Mouse (Mus musculus): ENCODE measurements around the gene Kiz. TPM values are rescaled to one million over a fixed set of nuclear protein-coding genes. Genes with fewer than 3 reads are reported as not detected.

The Kiz gene
- polyA plus RNA-seq (2014; fragmentation: Nextera tagmentation; extraction: Ambion mirVana), result 27.8 and 33.8 TPM in 2 replicates

DNA sequence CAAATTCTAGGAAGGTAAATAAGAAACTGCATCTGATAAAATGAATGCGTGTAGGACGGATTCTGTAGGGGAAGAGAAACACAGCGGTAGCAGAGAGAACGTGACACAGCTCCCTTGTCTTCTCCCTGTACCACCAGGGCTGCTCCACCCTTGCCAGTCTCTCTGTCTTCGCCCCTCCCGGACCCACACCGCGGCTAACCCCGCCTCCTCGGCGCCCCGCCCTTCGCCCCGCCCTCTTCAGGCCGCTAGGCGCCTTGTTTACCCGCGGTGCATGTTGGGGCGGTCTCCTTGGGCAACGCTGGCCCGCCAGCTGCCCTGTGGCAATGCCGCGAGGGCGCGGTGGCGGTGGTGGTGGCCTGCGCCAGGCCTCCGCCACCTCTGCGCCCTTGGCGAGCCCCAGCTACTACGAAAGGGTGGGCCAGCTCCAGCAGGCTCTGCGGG lies at the start of gene Kiz:
Gene Kiz, plus strand, starts transcription at position 266 of the 441 bp plus-strand sequence.
- DNase-seq (ENCODE audit: low spot score) (peak; percentile 97), ATAC-seq (ENCODE audit: low FRiP score) (peak; percentile 99)
- no peaks in the 10 kb centered on the region for H3K4me1 ChIP-seq (replicated peaks; ENCODE audit: control insufficient read depth, insufficient read depth, low read length)
- peak within 1 kb of the TSS; percentile 83 for H3K4me2 ChIP-seq (replicated peaks; ENCODE audit: low read depth, low read length)
- WGBS, result 0% methylated on average over 32 of the region's 32 CpGs
- H3K27me3 ChIP-seq (ENCODE audit: control insufficient read depth, insufficient read depth, low read length), result no peaks in the 10 kb centered on the region
- H3K27ac ChIP-seq (ENCODE audit: low read depth, low read length), result peak within 1 kb of the TSS; percentile 66
- peak within 1 kb of the TSS; percentile 67 for H3K4me3 ChIP-seq (ENCODE audit: low read depth, low read length)
- no peaks in the 10 kb centered on the region for H3K9me3 ChIP-seq (ENCODE audit: control insufficient read depth, low read length)
- H3K36me3 ChIP-seq (ENCODE audit: control insufficient read depth, insufficient read depth, low read length), result no peaks in the 10 kb centered on the region
- H3K9ac ChIP-seq (ENCODE audit: low read depth, low read length), result peak within 1 kb of the TSS; percentile 70

DNA sequence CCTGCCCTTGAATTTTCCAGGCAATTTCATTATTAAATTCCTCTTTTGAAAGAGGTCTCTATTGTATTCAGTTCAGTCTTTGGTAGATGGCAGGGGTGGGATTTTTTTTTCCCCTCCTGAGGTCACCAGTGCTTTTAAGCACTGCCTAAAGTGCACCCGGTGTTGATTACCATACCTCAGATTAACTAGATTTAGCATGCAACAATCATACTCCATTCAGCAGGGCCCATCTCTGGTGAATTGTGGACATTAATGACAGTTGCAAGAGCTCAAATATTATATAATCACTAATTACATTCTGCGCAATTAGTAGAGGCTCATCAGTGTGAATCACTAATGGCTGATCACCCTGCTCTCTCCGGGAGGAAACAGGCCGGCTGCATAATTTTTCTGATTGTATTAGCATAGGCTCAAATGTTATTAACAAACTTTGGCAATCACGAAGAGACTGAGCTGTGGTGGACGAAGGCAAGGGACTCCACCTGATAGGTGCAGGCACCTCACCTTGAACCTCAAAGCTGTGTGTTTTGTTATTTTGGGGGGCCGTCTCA lies 45.9 kb upstream of the Kiz start:
- ATAC-seq (ENCODE audit: low FRiP score), result no peak
- Histone ChIP-seq H3K27ac (ENCODE audit: low read depth, low read length) (no peak overlapping the region), H3K4me3 (ENCODE audit: low read depth, low read length) (no peak overlapping the region), H3K4me2 (replicated peaks; ENCODE audit: low read depth, low read length) (no peak overlapping the region), H3K9me3 (ENCODE audit: control insufficient read depth, low read length) (no peaks in the 10 kb centered on the region), H3K4me1 (replicated peaks; ENCODE audit: control insufficient read depth, insufficient read depth, low read length) (no peaks in the 10 kb centered on the region), H3K36me3 (ENCODE audit: control insufficient read depth, insufficient read depth, low read length) (no peaks in the 10 kb centered on the region), H3K27me3 (ENCODE audit: control insufficient read depth, insufficient read depth, low read length) (no peaks in the 10 kb centered on the region), H3K9ac (ENCODE audit: low read depth, low read length) (no peak overlapping the region)
- no peak for DNase-seq (ENCODE audit: low spot score)
- WGBS, result 86% methylated on average over 7 of the region's 7 CpGs

DNA sequence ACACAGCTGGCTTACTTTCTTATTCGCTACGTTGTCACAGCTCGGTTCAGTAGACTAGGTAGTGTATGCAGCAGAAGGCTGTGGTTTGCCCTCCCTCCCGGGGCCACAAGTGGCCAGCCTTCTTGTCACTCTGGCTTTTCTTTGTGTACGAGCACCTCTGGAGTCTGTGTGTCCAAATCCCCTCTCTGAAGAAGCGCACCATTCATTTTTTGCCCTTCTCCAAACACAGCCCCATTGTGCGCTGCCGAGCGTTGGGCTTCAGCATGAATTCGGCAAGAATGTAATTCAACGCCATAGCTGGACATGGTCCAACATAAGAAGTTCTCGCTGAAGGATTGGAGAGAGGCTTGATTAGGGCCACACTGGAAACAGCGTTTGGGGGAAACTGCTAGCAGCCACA lies 45.0 kb upstream of the Kiz start:
- Histone ChIP-seq H3K4me3 (ENCODE audit: low read depth, low read length) (no peak overlapping the region), H3K27ac (ENCODE audit: low read depth, low read length) (no peak overlapping the region), H3K27me3 (ENCODE audit: control insufficient read depth, insufficient read depth, low read length) (no peaks in the 10 kb centered on the region), H3K9ac (ENCODE audit: low read depth, low read length) (no peak overlapping the region), H3K36me3 (ENCODE audit: control insufficient read depth, insufficient read depth, low read length) (no peaks in the 10 kb centered on the region), H3K9me3 (ENCODE audit: control insufficient read depth, low read length) (no peaks in the 10 kb centered on the region), H3K4me1 (replicated peaks; ENCODE audit: control insufficient read depth, insufficient read depth, low read length) (no peaks in the 10 kb centered on the region), H3K4me2 (replicated peaks; ENCODE audit: low read depth, low read length) (no peak overlapping the region)
- peak; percentile 30 for DNase-seq (ENCODE audit: low spot score)
- WGBS, result 66% methylated on average over 13 of the region's 13 CpGs
- ATAC-seq (ENCODE audit: low FRiP score), result no peak

DNA sequence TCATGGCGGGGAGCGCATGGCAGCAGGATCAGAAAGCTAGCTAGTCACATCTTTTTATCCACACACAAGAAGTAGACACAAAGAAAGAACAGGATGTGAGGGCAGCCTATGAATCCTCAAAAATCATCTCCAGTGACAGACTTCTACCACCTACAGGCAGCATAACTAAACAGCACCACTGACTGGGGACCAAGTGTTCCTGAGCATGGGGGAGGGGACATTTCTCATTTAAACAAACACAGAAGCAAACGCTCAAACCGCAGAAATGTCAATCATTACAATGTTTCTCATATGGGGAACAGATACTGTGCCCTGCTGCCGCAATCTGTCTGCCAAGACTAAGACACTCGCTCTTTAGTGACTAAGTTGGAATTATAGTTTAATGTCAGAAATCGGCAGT lies 40.7 kb upstream of the Kiz start:
- Histone ChIP-seq H3K9me3 (ENCODE audit: control insufficient read depth, low read length) (no peaks in the 10 kb centered on the region), H3K27ac (ENCODE audit: low read depth, low read length) (no peak overlapping the region), H3K36me3 (ENCODE audit: control insufficient read depth, insufficient read depth, low read length) (no peaks in the 10 kb centered on the region), H3K9ac (ENCODE audit: low read depth, low read length) (no peak overlapping the region), H3K4me2 (replicated peaks; ENCODE audit: low read depth, low read length) (no peak overlapping the region), H3K4me3 (ENCODE audit: low read depth, low read length) (no peak overlapping the region), H3K27me3 (ENCODE audit: control insufficient read depth, insufficient read depth, low read length) (no peaks in the 10 kb centered on the region), H3K4me1 (replicated peaks; ENCODE audit: control insufficient read depth, insufficient read depth, low read length) (no peaks in the 10 kb centered on the region)
- ATAC-seq (ENCODE audit: low FRiP score) (no peak), DNase-seq (ENCODE audit: low spot score) (no peak)
- 80% methylated on average over 7 of the region's 7 CpGs for WGBS

DNA sequence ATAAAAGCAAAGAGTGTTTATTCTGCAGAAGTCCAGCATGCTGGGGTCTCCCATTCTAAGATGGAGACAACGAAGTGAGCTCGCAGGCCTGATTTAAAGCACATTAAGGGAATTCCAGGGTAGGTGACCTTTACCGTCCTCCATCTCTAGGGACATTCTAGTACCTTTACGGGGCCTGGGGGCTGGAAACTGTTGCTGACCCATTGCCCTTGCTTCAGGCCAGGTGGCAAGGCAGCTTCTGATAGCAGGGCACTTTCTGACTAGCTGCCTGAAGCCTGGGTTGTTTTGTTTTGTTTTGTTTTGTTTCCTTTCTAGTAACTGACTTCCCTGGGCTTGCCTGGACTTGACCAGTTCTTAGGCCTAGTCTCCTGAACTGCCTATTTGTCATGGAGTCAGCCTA lies 36.6 kb upstream of the Kiz start:
- no peaks in the 10 kb centered on the region for H3K27me3 ChIP-seq (ENCODE audit: control insufficient read depth, insufficient read depth, low read length)
- H3K9me3 ChIP-seq (ENCODE audit: control insufficient read depth, low read length), result no peaks in the 10 kb centered on the region
- no peak overlapping the region for H3K27ac ChIP-seq (ENCODE audit: low read depth, low read length)
- H3K9ac ChIP-seq (ENCODE audit: low read depth, low read length), result no peak overlapping the region
- H3K4me2 ChIP-seq (replicated peaks; ENCODE audit: low read depth, low read length), result no peak overlapping the region
- H3K4me3 ChIP-seq (ENCODE audit: low read depth, low read length), result no peak overlapping the region
- 85% methylated on average over 4 of the region's 4 CpGs for WGBS
- ATAC-seq (ENCODE audit: low FRiP score) (no peak), DNase-seq (ENCODE audit: low spot score) (no peak)
- no peaks in the 10 kb centered on the region for H3K36me3 ChIP-seq (ENCODE audit: control insufficient read depth, insufficient read depth, low read length)
- H3K4me1 ChIP-seq (replicated peaks; ENCODE audit: control insufficient read depth, insufficient read depth, low read length), result peaks cover 3% of the 10 kb centered on the region

DNA sequence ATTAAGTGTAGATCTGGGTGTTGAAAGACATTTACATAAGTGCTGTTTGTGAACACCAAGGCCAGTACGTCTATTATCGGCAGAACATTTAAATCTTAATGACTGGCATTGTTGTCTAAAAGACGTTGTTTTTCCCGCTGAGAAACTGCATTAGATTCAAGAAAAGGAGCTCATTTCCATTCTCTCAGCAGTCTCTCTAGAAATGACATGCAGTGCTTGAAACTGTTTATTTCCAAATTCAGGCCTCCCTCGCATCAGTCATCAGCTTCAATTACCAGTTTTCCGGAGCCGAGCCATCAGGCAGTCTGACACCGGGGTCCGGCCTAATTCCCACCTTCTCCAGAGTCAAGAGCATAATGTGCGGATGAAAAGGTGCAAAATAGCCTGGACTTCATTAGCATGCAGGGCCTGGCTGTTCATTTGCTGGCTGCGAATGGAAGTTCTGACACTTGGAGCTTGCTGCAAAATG lies 32.1 kb upstream of the Kiz start:
- Histone ChIP-seq H3K9ac (ENCODE audit: low read depth, low read length) (no peak overlapping the region), H3K36me3 (ENCODE audit: control insufficient read depth, insufficient read depth, low read length) (no peaks in the 10 kb centered on the region), H3K4me1 (replicated peaks; ENCODE audit: control insufficient read depth, insufficient read depth, low read length) (peaks cover 3% of the 10 kb centered on the region), H3K4me2 (replicated peaks; ENCODE audit: low read depth, low read length) (no peak overlapping the region), H3K27me3 (ENCODE audit: control insufficient read depth, insufficient read depth, low read length) (peaks cover 16% of the 10 kb centered on the region), H3K27ac (ENCODE audit: low read depth, low read length) (no peak overlapping the region), H3K9me3 (ENCODE audit: control insufficient read depth, low read length) (no peaks in the 10 kb centered on the region), H3K4me3 (ENCODE audit: low read depth, low read length) (no peak overlapping the region)
- WGBS, result 27% methylated on average over 11 of the region's 11 CpGs
- DNase-seq (ENCODE audit: low spot score) (no peak), ATAC-seq (ENCODE audit: low FRiP score) (peak; percentile 27; the same call in 1 of the 2 replicates)

DNA sequence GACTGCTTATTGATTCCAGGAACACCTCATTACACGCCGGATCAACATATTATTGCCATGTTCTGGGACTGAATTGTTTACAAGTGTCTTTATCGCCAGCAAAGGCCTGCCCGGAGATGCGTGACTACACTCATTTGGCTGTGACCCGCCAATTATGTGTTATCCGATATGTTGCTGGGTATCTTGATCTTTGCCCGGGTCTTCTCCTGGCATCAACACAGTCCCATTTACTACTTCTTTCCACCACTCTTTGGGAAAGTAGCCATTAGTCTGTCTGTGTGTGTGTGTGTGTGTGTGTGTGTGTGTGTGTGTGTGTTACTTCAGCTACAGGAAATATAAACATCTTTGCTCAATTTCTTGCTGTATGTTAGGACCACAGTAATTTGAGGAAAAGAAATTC lies 31.6 kb upstream of the Kiz start:
- no peak overlapping the region for H3K4me3 ChIP-seq (ENCODE audit: low read depth, low read length)
- no peak overlapping the region for H3K4me2 ChIP-seq (replicated peaks; ENCODE audit: low read depth, low read length)
- peak; percentile 22; the same call in 1 of the 2 replicates for ATAC-seq (ENCODE audit: low FRiP score)
- 36% methylated on average over 8 of the region's 8 CpGs for WGBS
- DNase-seq (ENCODE audit: low spot score), result no peak
- no peak overlapping the region for H3K9ac ChIP-seq (ENCODE audit: low read depth, low read length)
- H3K27me3 ChIP-seq (ENCODE audit: control insufficient read depth, insufficient read depth, low read length), result peaks cover 21% of the 10 kb centered on the region
- H3K9me3 ChIP-seq (ENCODE audit: control insufficient read depth, low read length), result no peaks in the 10 kb centered on the region
- H3K36me3 ChIP-seq (ENCODE audit: control insufficient read depth, insufficient read depth, low read length), result no peaks in the 10 kb centered on the region
- peaks cover 3% of the 10 kb centered on the region for H3K4me1 ChIP-seq (replicated peaks; ENCODE audit: control insufficient read depth, insufficient read depth, low read length)
- H3K27ac ChIP-seq (ENCODE audit: low read depth, low read length), result no peak overlapping the region

DNA sequence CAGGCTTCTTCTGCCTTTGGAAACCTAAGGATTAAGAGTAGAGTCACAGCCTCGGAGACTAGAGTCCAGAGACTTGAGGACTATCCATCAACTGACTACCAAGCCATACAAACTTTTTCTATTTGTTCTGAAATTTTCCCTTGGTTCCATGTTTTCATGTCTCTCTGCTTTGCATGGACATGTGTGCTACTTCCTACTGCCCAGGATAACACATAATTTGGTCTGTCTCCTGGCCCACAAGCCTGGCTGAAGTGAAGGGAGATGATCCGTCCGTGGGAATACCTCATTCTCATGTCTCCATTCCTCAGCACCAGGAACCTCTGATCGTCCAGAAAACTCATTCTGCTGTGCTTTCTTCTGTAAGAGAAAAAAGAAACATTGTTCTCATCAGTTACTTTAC lies 27.7 kb upstream of the Kiz start:
- Histone ChIP-seq H3K9me3 (ENCODE audit: control insufficient read depth, low read length) (no peaks in the 10 kb centered on the region), H3K9ac (ENCODE audit: low read depth, low read length) (no peak overlapping the region), H3K4me1 (replicated peaks; ENCODE audit: control insufficient read depth, insufficient read depth, low read length) (peaks cover 5% of the 10 kb centered on the region), H3K27me3 (ENCODE audit: control insufficient read depth, insufficient read depth, low read length) (peaks cover 48% of the 10 kb centered on the region), H3K27ac (ENCODE audit: low read depth, low read length) (no peak overlapping the region), H3K4me3 (ENCODE audit: low read depth, low read length) (no peak overlapping the region), H3K4me2 (replicated peaks; ENCODE audit: low read depth, low read length) (no peak overlapping the region), H3K36me3 (ENCODE audit: control insufficient read depth, insufficient read depth, low read length) (no peaks in the 10 kb centered on the region)
- DNase-seq (ENCODE audit: low spot score) (no peak), ATAC-seq (ENCODE audit: low FRiP score) (no peak)
- WGBS, result 78% methylated on average over 4 of the region's 4 CpGs

All from hindbrain, embryonic 11.5 days (tissue).